Mouse (Mus musculus) adrenal gland, adult 18-20 months (tissue): Measurements from ENCODE around the gene Fbxl17. TPM values are rescaled to one million over a fixed set of nuclear protein-coding genes. Genes with fewer than 3 reads are reported as not detected.

Experiments used
- DNase-seq, 2 experiments: peaks; one replicate each; pipeline ENCODE4 v3.0.0; 2021 to 2022; ENCODE audit warnings: low spot score in 2 of 2
- total RNA-seq, 2 experiments: library from RNA; stranded (reverse); gene quantifications; 1 replicate in 1 of 2; 2 replicates in 1 of 2; pipeline ENCODE4 v1.2.3; 2021

Gene Fbxl17
- total RNA-seq, 2 experiments from 2014 or later: 30.0 to 31.2 TPM

GRCm38 (mm10) chr17:63403801-63404415 lies 95.9 kb downstream of the Fbxl17 start:
- no peak for DNase-seq

DNA sequence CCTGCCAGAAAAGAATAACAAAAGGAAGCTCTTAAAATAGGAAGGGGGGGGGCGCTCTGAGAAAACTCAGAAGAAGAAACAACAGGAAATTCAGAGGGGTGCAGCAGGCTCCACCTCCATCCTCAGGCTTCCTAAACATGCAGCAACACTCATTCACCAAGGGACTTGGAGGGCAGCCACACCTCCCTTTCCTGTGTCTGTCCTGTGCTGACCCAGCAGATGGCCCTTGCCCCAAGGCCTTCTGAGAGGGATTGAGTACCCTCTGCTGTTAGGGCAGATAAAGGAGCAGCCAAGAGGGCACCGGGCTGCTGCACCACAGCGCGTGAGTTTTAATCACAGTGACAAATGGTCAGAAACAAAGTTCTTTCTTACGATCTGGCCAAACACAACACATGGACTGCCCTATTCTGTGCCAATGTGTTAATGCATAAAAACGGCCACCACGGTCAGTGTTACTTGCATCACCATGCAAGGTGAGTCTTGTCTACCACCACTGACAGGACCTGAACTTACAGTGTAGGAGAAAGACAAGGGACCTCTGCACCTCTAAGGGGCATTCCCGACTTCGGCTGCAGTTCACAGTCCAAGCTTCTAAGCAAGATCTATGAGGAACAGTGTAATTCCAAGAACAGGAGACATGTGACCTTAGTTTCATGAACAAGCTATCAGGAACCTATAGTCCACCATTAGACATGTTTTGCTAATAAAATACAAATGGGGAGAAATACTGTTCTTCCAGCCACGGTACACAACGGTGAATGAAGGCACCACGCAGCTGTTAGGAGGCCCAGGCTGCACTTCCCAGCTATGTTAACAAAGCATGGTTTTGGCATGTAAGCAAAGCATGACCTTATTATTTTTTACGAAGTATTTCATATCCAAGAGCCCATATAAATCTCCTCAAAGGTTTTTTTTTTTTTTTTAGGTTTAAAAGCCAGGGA lies 96.8 kb downstream of the Fbxl17 start:
- no peak for DNase-seq

DNA sequence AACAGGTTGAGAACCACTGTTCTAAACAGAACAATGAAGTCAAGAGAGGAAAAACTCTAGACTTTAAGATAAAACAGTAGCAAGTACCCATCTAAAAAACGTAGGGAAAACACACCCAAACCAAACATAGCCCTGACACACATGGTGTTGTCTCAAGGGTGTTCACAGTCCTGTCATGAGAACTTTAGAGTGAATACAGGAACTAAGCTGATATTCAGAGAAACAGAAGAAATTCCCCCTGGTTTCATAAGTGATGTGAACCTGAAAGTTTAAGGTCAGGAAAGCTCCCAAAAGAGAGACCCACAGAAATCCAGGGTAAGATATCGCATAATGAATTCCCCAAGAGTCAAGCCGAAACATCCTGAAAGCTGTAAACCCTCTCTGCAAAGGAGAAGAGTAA lies 97.6 kb downstream of the Fbxl17 start:
- no peak for DNase-seq

DNA sequence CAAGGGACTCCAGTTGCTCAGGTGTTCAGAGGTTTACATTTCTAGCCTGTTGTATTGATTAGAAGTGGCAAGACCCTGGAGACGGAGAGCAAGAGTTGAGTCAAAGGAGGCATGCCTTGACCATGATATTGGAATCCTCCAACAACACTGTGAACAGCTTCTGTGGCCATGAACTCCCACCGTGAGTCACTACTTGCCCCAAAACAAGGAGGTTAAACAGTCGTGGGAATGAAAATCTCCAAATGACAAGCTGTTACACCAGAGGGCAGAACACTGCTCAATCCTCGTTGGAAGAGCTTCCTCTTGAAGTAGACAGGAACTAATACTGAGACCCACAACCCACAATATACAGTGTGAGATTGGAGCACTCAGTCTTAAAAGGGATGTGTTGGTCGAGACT lies 99.2 kb downstream of the Fbxl17 start:
- no peak for DNase-seq

GRCm38 (mm10) chr17:63399816-63400215 lies 100.0 kb downstream of the Fbxl17 start:
- no peak for DNase-seq

DNA sequence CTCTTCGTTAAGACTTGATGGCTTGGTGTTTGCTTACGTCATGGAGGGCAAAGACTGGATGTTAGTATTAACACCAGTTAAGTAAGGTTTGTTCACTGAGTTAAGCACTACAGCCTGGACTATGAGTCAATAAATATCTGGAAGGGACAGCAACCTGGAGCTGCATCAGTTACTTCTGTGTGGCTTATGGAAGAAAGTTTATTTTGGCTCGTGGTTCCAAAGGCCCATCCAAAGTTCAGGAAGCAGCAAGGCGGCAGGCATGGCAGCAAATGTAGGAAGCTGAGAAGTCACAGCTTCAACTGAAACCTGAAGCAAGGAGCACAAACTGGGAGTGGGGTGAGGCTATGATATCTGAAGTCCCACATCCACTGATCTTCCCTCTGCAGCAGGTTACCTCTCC lies 108.3 kb downstream of the Fbxl17 start:
- no peak for DNase-seq

GRCm38 (mm10) chr17:63390951-63391350 lies 108.9 kb downstream of the Fbxl17 start:
- no peak for DNase-seq

GRCm38 (mm10) chr17:63370977-63371376 lies 128.8 kb downstream of the Fbxl17 start:
- DNase-seq: no peak

DNA sequence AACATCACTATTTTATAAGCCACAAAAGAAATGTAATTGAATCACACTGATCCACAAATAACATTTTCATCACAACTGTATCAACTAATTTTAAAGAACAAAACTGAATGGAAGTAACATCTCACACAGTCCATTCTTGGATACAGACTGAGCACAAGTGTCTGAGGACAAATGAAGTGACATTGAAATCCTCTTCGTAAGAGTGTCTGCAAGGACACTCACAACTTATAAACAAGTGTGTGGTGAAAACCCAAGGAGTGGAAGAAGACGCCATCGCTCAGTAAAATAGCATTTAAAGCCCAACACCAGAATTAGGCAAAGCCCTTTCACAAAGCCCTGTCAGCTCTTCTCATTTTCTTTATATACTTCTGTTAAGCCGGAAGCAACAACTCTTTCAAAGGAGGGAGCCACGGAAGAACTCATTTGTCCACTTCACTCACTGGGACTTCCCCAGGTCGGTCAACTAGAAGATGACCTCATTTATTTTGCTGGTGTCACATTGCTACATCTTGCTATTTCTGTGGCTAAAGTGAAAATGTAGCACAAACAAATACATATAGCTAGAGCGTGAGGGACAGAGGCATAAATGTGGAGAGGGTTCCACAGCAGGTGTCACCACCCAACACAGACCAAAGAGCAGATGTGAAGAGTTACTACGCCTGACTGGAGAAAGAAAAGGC lies 130.0 kb downstream of the Fbxl17 start:
- DNase-seq: no peak

DNA sequence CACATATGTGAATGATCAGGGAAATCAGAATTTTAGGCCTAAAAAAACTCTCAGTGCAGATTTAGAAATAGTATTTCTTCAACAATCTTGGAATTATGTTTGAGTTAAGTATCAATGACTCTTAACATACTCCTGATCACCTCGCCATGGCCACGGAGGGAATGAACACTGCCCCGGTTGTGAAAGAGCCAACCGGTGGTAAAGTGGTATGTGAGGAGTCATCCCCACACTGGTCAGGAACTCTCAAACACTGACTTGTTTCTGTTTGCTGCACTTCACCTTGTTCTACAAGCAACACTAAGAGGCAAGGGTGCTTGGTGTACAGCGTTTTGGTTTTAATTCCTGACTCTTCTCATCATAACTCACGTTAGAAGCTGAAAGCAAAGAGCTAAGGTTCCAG lies 132.3 kb downstream of the Fbxl17 start:
- no peak for DNase-seq

DNA sequence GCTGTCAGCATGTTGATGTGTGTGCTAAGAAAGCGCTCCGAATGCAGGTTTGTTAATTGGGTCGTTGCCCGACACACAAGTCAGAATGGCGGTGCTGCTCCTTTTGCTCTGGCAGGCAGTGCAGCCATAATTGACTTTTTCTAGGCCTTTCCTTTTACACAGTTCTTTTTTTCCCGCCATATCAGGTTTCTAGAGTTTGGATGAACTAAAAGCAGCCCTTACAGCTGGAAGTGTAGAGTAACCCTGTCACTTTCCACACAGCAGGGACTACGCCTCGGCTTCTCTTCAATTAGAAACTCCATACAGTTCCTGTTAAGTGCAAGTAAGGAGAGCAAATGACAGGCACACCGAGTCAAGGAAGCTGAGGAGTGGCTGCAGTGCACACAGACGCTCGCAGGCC lies 133.8 kb downstream of the Fbxl17 start:
- DNase-seq: no peak

- no peak for DNase-seq
Observed at GRCm38 (mm10) chr17:63364605-63365004, 135.2 kb downstream of the Fbxl17 start.

DNA sequence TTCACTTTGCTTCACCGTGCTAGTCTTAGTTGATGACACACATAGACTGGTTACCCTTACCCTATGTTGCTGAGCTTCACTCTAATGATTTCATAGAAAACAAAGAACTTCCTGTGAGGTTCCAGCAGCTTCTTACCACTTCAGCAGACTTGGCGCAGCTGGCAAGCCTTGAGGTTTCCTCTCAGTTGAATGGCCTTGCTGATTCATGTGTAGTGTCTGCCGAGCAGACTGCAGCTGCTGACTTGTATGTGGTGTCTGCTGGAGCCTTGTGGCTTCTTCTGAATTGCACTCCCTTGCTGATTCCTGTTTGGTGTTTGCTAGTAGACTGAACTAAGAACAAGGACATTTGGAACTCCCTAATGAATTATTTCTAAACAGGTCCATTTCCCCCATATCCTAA lies 137.6 kb downstream of the Fbxl17 start:
- DNase-seq: no peak

- no peak for DNase-seq
Observed at GRCm38 (mm10) chr17:63361679-63362078, 138.1 kb downstream of the Fbxl17 start.

DNA sequence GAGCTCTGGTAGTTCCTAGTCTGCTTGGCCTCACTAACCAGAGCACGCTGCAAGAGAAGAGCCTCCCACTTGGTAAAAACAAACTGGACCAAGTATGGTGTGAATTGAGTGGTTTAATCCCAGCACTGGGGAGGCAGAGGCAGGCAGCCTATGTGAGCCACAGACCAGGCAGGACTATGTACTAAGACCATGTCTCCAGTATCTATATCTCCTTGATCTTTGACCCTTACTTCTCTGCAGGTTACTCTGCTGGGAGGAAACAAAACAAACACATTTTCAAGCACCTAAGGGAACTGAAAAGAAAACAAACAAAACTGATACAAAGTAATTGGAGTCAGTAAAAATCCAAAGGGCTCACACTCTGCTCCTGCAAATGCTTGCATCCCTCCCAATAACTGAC lies 141.0 kb downstream of the Fbxl17 start:
- no peak for DNase-seq

GRCm38 (mm10) chr17:63356202-63356601 lies 143.6 kb downstream of the Fbxl17 start:
- no peak for DNase-seq

DNA sequence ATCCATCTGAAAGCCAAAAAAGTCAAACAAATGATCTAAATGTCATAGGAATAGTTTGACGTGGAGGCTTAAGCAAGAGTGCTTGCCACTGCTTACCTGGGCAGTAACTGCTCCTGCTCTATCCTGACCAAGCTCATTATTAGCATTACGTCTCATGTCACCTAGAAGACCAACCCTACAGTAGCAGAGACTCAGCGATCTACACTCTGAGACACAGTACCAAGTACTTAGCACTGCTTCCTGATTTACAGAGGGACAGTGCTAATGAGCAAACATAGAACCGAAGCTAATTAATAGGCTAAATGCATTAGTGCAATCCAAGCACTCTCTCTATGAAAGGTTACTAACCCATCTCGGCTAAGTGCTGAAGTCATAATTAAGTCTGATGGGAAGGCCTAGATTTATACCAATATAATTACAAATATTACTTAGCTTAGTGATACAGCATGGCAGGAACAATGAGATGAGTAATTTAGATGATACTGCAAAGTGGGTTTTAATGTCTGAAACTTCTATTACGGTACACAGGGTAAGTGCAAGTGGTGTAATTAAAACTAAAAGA lies 147.1 kb downstream of the Fbxl17 start:
- DNase-seq: no peak

GRCm38 (mm10) chr17:63351682-63352081 lies 148.1 kb downstream of the Fbxl17 start:
- no peak for DNase-seq

- no peak for DNase-seq
Observed at GRCm38 (mm10) chr17:63350876-63351509, 148.8 kb downstream of the Fbxl17 start.

- no peak for DNase-seq
Observed at GRCm38 (mm10) chr17:63344101-63344500, 155.7 kb downstream of the Fbxl17 start.

GRCm38 (mm10) chr17:63343076-63343475 lies 156.7 kb downstream of the Fbxl17 start:
- DNase-seq: no peak
